Mouse (Mus musculus) lung, adult 2 months (tissue): ENCODE results near the gene Mtmr1.

ENCODE experiments used
- CTCF ChIP-seq: fragments of 200-500 bp; IDR thresholded peaks from 2 replicates; pipeline ENCODE4 v1.5.1; 2011; ENCODE audit warnings: mild to moderate bottlenecking, low read length, control low read depth; ENCODE audit not compliant: insufficient read depth
- POLR2A ChIP-seq: fragments of 200-500 bp; IDR thresholded peaks from 2 replicates; pipeline ENCODE4 v1.6.1; 2011; ENCODE audit warnings: low read depth, mild to moderate bottlenecking, control low read depth, low read length, borderline replicate concordance; ENCODE audit errors: extremely low read depth

- TF ChIP-seq POLR2A: no peak
- TF ChIP-seq CTCF: no peak
These were observed 91.6 kb downstream of the Mtmr1 start for GRCm38 (mm10) chrX:71456078-71456737.
